Mouse (Mus musculus) neural tube, embryonic 10.5 days (tissue): Measurements from ENCODE around the gene Il7r.
"Not testable (repeated sequence)": the region's sequence is repeated elsewhere in the genome, so short reads cannot be mapped to it uniquely, and the experiment has no call there.

Source experiments
- DNase-seq: peaks from one replicate; pipeline ENCODE4 v3.0.0-alpha.2; 2017; ENCODE audit warnings: low spot score; ENCODE audit errors: extremely low spot score

The Il7r gene

GRCm38 (mm10) chr15:9530076-9530475 lies at the start of gene Il7r:
Il7r (minus strand) TSS chr15:9530176.
- no peak for DNase-seq

- no peak for DNase-seq
These were observed 47.3 kb upstream of the Il7r start for GRCm38 (mm10) chr15:9577303-9577702.

- no peak for DNase-seq
These were observed 44.8 kb upstream of the Il7r start for GRCm38 (mm10) chr15:9574796-9575195.

GRCm38 (mm10) chr15:9573361-9573760 lies 43.4 kb upstream of the Il7r start:
- DNase-seq: no peak

- DNase-seq: no peak
These were observed 42.7 kb upstream of the Il7r start for GRCm38 (mm10) chr15:9572664-9573063.

- no peak for DNase-seq
These were observed 41.9 kb upstream of the Il7r start for GRCm38 (mm10) chr15:9571896-9572295.

- no peak for DNase-seq
These were observed 37.3 kb upstream of the Il7r start for GRCm38 (mm10) chr15:9567316-9567715.

GRCm38 (mm10) chr15:9565396-9565795 lies 35.4 kb upstream of the Il7r start:
- DNase-seq: no peak

- no peak for DNase-seq
These were observed 34.2 kb upstream of the Il7r start for GRCm38 (mm10) chr15:9564156-9564555.

GRCm38 (mm10) chr15:9557264-9557663 lies 27.3 kb upstream of the Il7r start:
- not testable (repeated sequence) for DNase-seq

- no peak for DNase-seq
These were observed 19.0 kb upstream of the Il7r start for GRCm38 (mm10) chr15:9548951-9549350.

GRCm38 (mm10) chr15:9535200-9535599 lies 5.2 kb upstream of the Il7r start:
- no peak for DNase-seq

GRCm38 (mm10) chr15:9533356-9533902 lies 3.5 kb upstream of the Il7r start:
- DNase-seq: no peak

GRCm38 (mm10) chr15:9529646-9530045 lies 330 bp downstream of the Il7r start:
- no peak for DNase-seq

- no peak for DNase-seq
These were observed 1.6 kb downstream of the Il7r start for GRCm38 (mm10) chr15:9528186-9528935.

GRCm38 (mm10) chr15:9526412-9526811 lies 3.6 kb downstream of the Il7r start:
- no peak for DNase-seq

- no peak for DNase-seq
These were observed 5.1 kb downstream of the Il7r start for GRCm38 (mm10) chr15:9524907-9525306.

GRCm38 (mm10) chr15:9523956-9524355 lies 6.0 kb downstream of the Il7r start:
- no peak for DNase-seq

- DNase-seq: no peak
These were observed 6.9 kb downstream of the Il7r start for GRCm38 (mm10) chr15:9523059-9523458.

GRCm38 (mm10) chr15:9492077-9492476 lies 37.9 kb downstream of the Il7r start:
- no peak for DNase-seq

- no peak for DNase-seq
These were observed 40.4 kb downstream of the Il7r start for GRCm38 (mm10) chr15:9489417-9490118.

- DNase-seq: no peak
These were observed 56.8 kb downstream of the Il7r start for GRCm38 (mm10) chr15:9473188-9473587.

- DNase-seq: no peak
These were observed 57.4 kb downstream of the Il7r start for GRCm38 (mm10) chr15:9472618-9473017.
